Mouse (Mus musculus) forebrain, embryonic 13.5 days (tissue): Measurements from ENCODE around the gene Setd7. TPM values are rescaled to one million over a fixed set of nuclear protein-coding genes. Genes with fewer than 3 reads are reported as not detected.

Source experiments
- ATAC-seq: fragments of 200-750 bp; cut with Nextera tagmentation; 2 replicates; pipeline ENCODE4 v1.8.0; 2017
- H3K27ac ChIP-seq: fragments of 300-500 bp; sonication (generic); 2 replicates; pipeline ENCODE4 v1.5.1; 2015; ENCODE audit warnings: inconsistent platforms, mild to moderate bottlenecking, moderate library complexity
- H3K27me3 ChIP-seq: fragments of 300-500 bp; sonication (generic); 2 replicates; pipeline ENCODE4 v1.6.1; 2015; ENCODE audit warnings: mild to moderate bottlenecking, inconsistent platforms
- H3K36me3 ChIP-seq: fragments of 300-500 bp; sonication (generic); 2 replicates; pipeline ENCODE4 v1.6.1; 2015; ENCODE audit warnings: mild to moderate bottlenecking, inconsistent platforms; ENCODE audit not compliant: poor library complexity, severe bottlenecking
- H3K4me1 ChIP-seq: fragments of 300-500 bp; sonication (generic); 2 replicates; pipeline ENCODE4 v1.6.1; 2015; ENCODE audit warnings: inconsistent platforms
- H3K4me2 ChIP-seq: fragments of 300-500 bp; sonication (generic); 2 replicates; pipeline ENCODE4 v1.6.1; 2015; ENCODE audit warnings: inconsistent platforms, mild to moderate bottlenecking, moderate library complexity
- H3K4me3 ChIP-seq: fragments of 300-500 bp; sonication (generic); 2 replicates; pipeline ENCODE4 v1.5.1; 2015; ENCODE audit warnings: mild to moderate bottlenecking, inconsistent platforms
- H3K9ac ChIP-seq: fragments of 300-500 bp; sonication (generic); 2 replicates; pipeline ENCODE4 v1.6.1; 2015; ENCODE audit warnings: mild to moderate bottlenecking, inconsistent platforms
- H3K9me3 ChIP-seq: fragments of 300-500 bp; sonication (generic); replicated peaks from 2 replicates; pipeline ENCODE4 v1.6.1; 2016; ENCODE audit warnings: inconsistent platforms
- WGBS: fragments of 180-500 bp; shearing (Covaris S2); methylation state at CpG from one replicate; pipeline ENCODE4 v1.1.7; 2015; 5-methylcytosine and 5-hydroxymethylcytosine counted together
- polyA plus RNA-seq: library from polyadenylated mRNA; unstranded; fragments of >200 nt; fragmentation: Nextera tagmentation; extraction: Ambion mirVana; gene quantifications from 2 replicates; pipeline ENCODE4 v1.2.1, GENCODE M21; 2015

The Setd7 gene
- polyA plus RNA-seq, 1 experiment from 2014 or later, result 5.1 TPM

GRCm38 (mm10) chr3:51554836-51555235, 5.8 kb downstream of the Setd7 start:
- H3K27ac ChIP-seq, result no peak overlapping the region
- no peak for ATAC-seq
- no peak overlapping the region for H3K4me2 ChIP-seq
- H3K9me3 ChIP-seq, result no peaks in the 10 kb centered on the region
- 81% methylated on average over 4 of the region's 4 CpGs for WGBS
- H3K36me3 ChIP-seq, result peaks cover 7% of the 10 kb centered on the region
- H3K4me1 ChIP-seq, result peaks cover 60% of the 10 kb centered on the region
- H3K9ac ChIP-seq, result no peak overlapping the region
- H3K27me3 ChIP-seq, result no peaks in the 10 kb centered on the region
- no peak overlapping the region for H3K4me3 ChIP-seq

GRCm38 (mm10) chr3:51554067-51554466, 6.6 kb downstream of the Setd7 start:
- no peak overlapping the region for H3K4me2 ChIP-seq
- H3K9ac ChIP-seq, result no peak overlapping the region
- no peak overlapping the region for H3K4me3 ChIP-seq
- peaks cover 13% of the 10 kb centered on the region for H3K36me3 ChIP-seq
- H3K27me3 ChIP-seq, result no peaks in the 10 kb centered on the region
- peaks cover 57% of the 10 kb centered on the region for H3K4me1 ChIP-seq
- 0 out of 2 replicates have a peak overlapping the region, but pooled peaks have one; percentile 17 for H3K27ac ChIP-seq
- no peak for ATAC-seq
- 85% methylated on average over 9 of the region's 9 CpGs for WGBS
- no peaks in the 10 kb centered on the region for H3K9me3 ChIP-seq

GRCm38 (mm10) chr3:51553497-51553875, 7.2 kb downstream of the Setd7 start:
- Histone ChIP-seq H3K4me3 (no peak overlapping the region), H3K9me3 (no peaks in the 10 kb centered on the region), H3K36me3 (peaks cover 15% of the 10 kb centered on the region), H3K9ac (no peak overlapping the region), H3K27me3 (no peaks in the 10 kb centered on the region), H3K4me1 (peaks cover 51% of the 10 kb centered on the region), H3K4me2 (no peak overlapping the region), H3K27ac (no peak overlapping the region)
- WGBS, result 61% methylated on average over 8 of the region's 8 CpGs
- ATAC-seq, result peak; percentile 42

- Histone ChIP-seq H3K27ac (no peak overlapping the region), H3K4me3 (no peak overlapping the region), H3K27me3 (no peaks in the 10 kb centered on the region), H3K9ac (0 out of 2 replicates have a peak overlapping the region, but pooled peaks have one; percentile 8), H3K4me1 (peaks cover 46% of the 10 kb centered on the region), H3K9me3 (no peaks in the 10 kb centered on the region), H3K36me3 (peaks cover 19% of the 10 kb centered on the region), H3K4me2 (0 out of 2 replicates have a peak overlapping the region, but pooled peaks have one; percentile 1)
- ATAC-seq, result no peak
- WGBS, result 62% methylated on average over 10 of the region's 10 CpGs
Observed at GRCm38 (mm10) chr3:51552841-51553496, 7.7 kb downstream of the Setd7 start.

- 0 out of 2 replicates have a peak overlapping the region, but pooled peaks have one; percentile 8 for H3K9ac ChIP-seq
- H3K27ac ChIP-seq, result no peak overlapping the region
- no peak overlapping the region for H3K4me3 ChIP-seq
- H3K9me3 ChIP-seq, result no peaks in the 10 kb centered on the region
- WGBS, result 81% methylated on average over 2 of the region's 2 CpGs
- peaks cover 26% of the 10 kb centered on the region for H3K36me3 ChIP-seq
- H3K4me2 ChIP-seq, result no peak overlapping the region
- H3K27me3 ChIP-seq, result no peaks in the 10 kb centered on the region
- no peak for ATAC-seq
- peaks cover 42% of the 10 kb centered on the region for H3K4me1 ChIP-seq
Observed at GRCm38 (mm10) chr3:51552197-51552596, 8.5 kb downstream of the Setd7 start.

GRCm38 (mm10) chr3:51548987-51549579, 11.6 kb downstream of the Setd7 start:
- Histone ChIP-seq H3K4me2 (no peak overlapping the region), H3K4me1 (peaks cover 37% of the 10 kb centered on the region), H3K36me3 (peaks cover 23% of the 10 kb centered on the region), H3K27me3 (no peaks in the 10 kb centered on the region), H3K4me3 (no peak overlapping the region), H3K9ac (no peak overlapping the region), H3K9me3 (no peaks in the 10 kb centered on the region), H3K27ac (no peak overlapping the region)
- no peak for ATAC-seq
- WGBS, result 92% methylated on average over 17 of the region's 17 CpGs

- H3K36me3 ChIP-seq, result peaks cover 25% of the 10 kb centered on the region
- H3K9ac ChIP-seq, result no peak overlapping the region
- no peaks in the 10 kb centered on the region for H3K27me3 ChIP-seq
- ATAC-seq, result no peak
- no peak overlapping the region for H3K4me2 ChIP-seq
- 88% methylated on average over 6 of the region's 6 CpGs for WGBS
- H3K4me1 ChIP-seq, result peaks cover 31% of the 10 kb centered on the region
- H3K4me3 ChIP-seq, result no peak overlapping the region
- H3K9me3 ChIP-seq, result no peaks in the 10 kb centered on the region
- no peak overlapping the region for H3K27ac ChIP-seq
Observed at GRCm38 (mm10) chr3:51547577-51547976, 13.1 kb downstream of the Setd7 start.

GRCm38 (mm10) chr3:51544442-51545128, 16.1 kb downstream of the Setd7 start:
- Histone ChIP-seq H3K4me2 (peak overlapping the region; percentile 23), H3K9ac (no peak overlapping the region)
- peak; percentile 88 for ATAC-seq

GRCm38 (mm10) chr3:51540659-51541058, 20.0 kb downstream of the Setd7 start:
- peaks cover 25% of the 10 kb centered on the region for H3K4me1 ChIP-seq
- no peak overlapping the region for H3K4me2 ChIP-seq
- no peak overlapping the region for H3K27ac ChIP-seq
- no peaks in the 10 kb centered on the region for H3K9me3 ChIP-seq
- H3K4me3 ChIP-seq, result no peak overlapping the region
- WGBS, result 97% methylated on average over 9 of the region's 9 CpGs
- H3K27me3 ChIP-seq, result no peaks in the 10 kb centered on the region
- H3K36me3 ChIP-seq, result peaks cover 60% of the 10 kb centered on the region
- ATAC-seq, result no peak
- H3K9ac ChIP-seq, result no peak overlapping the region

More at GRCm38 (mm10) chr3:51544442-51545128, 16.1 kb downstream of the Setd7 start:
- peaks cover 45% of the 10 kb centered on the region for H3K36me3 ChIP-seq
- H3K27me3 ChIP-seq, result no peaks in the 10 kb centered on the region
- peaks cover 26% of the 10 kb centered on the region for H3K4me1 ChIP-seq
- H3K27ac ChIP-seq, result peak overlapping the region; percentile 76
- WGBS, result 31% methylated on average over 19 of the region's 19 CpGs
- H3K9me3 ChIP-seq, result no peaks in the 10 kb centered on the region
- no peak overlapping the region for H3K4me3 ChIP-seq

GRCm38 (mm10) chr3:51539567-51540408, 20.9 kb downstream of the Setd7 start:
- peak; percentile 48; the same call in 1 of the 2 replicates for ATAC-seq
- 53% methylated on average over 15 of the region's 15 CpGs for WGBS
- Histone ChIP-seq H3K4me1 (peaks cover 16% of the 10 kb centered on the region), H3K4me3 (no peak overlapping the region), H3K27me3 (no peaks in the 10 kb centered on the region), H3K27ac (no peak overlapping the region; the same call in 1 of the 2 replicates), H3K9me3 (no peaks in the 10 kb centered on the region), H3K4me2 (no peak overlapping the region), H3K9ac (no peak overlapping the region), H3K36me3 (peaks cover 68% of the 10 kb centered on the region)

- 90% methylated on average over 9 of the region's 9 CpGs for WGBS
- Histone ChIP-seq H3K36me3 (peaks cover 93% of the 10 kb centered on the region), H3K4me2 (no peak overlapping the region), H3K27ac (no peak overlapping the region), H3K4me1 (peaks cover 13% of the 10 kb centered on the region), H3K27me3 (no peaks in the 10 kb centered on the region), H3K4me3 (no peak overlapping the region), H3K9ac (no peak overlapping the region), H3K9me3 (no peaks in the 10 kb centered on the region)
- ATAC-seq, result no peak
Observed at GRCm38 (mm10) chr3:51534013-51534412, 26.7 kb downstream of the Setd7 start.
